Mouse (Mus musculus): ENCODE data around the gene Mogat1.

- TF ChIP-seq POLR2A (IDR thresholded peaks at IDR 0.05; ENCODE audit: extremely low read depth, insufficient read depth, low read length) (no peak), CTCF (IDR thresholded peaks at IDR 0.05; ENCODE audit: extremely low read depth, insufficient read depth, low read length) (no peak)
These were observed 43.3 kb downstream of the Mogat1 start for GRCm38 (mm10) chr1:78554012-78554666.
